Mouse (Mus musculus) megakaryocyte-erythroid progenitor cell, adult 5-6 weeks (primary cell): ENCODE data around the gene Zfp184. TPM values are rescaled to one million over a fixed set of nuclear protein-coding genes. Genes with fewer than 3 reads are reported as not detected.

ENCODE experiments used
- ATAC-seq: replicated peaks from 2 replicates; pipeline ENCODE4 v1.8.0; 2016; ENCODE audit warnings: mild to moderate bottlenecking, inconsistent platforms; ENCODE audit not compliant: severe bottlenecking, poor library complexity, low FRiP score, low TSS enrichment
- total RNA-seq, 2 experiments: library from RNA; stranded (forward) in 1 of 2; stranded (reverse) in 1 of 2; fragments of 200-1000, 215-1000 nt in 1 of 2; fragments of >200 nt in 1 of 2; fragmentation: Nextera tagmentation in 1 of 2; gene quantifications; 2 replicates each; pipeline ENCODE4 v1.2.3; 2014 to 2017

Zfp184 gene
- total RNA-seq, 2 experiments from 2014 or later = 2.5 to 3.1 TPM

- no peak for ATAC-seq
Measured at GRCm38 (mm10) chr13:21919836-21920431, 25.0 kb upstream of the Zfp184 start.

- no peak for ATAC-seq
Measured at GRCm38 (mm10) chr13:21920681-21921233, 24.1 kb upstream of the Zfp184 start.

DNA sequence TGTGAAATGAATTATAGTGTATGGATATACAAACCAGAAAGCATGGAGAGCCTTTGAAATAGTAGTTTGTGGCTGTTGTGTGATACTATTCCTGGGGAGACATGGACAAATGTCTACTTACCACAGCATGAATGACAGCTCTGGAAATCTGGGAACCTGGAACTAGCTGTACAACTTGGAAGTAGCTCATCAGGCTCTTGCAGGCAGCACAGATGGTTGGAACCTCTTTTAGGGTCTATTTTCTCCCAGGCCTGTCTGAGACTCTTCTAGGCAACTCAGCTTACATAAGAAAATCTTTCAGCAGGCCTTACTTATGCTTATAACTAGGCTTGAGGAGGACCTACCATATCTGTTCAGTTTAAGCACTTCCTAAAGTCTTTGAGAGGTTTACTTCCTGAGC, 21.5 kb upstream of the Zfp184 start:
- ATAC-seq = no peak

- ATAC-seq = 0 out of 2 replicates have a peak, but pooled peaks have one; percentile 43
Measured at GRCm38 (mm10) chr13:21924734-21925335, 20.1 kb upstream of the Zfp184 start.

DNA sequence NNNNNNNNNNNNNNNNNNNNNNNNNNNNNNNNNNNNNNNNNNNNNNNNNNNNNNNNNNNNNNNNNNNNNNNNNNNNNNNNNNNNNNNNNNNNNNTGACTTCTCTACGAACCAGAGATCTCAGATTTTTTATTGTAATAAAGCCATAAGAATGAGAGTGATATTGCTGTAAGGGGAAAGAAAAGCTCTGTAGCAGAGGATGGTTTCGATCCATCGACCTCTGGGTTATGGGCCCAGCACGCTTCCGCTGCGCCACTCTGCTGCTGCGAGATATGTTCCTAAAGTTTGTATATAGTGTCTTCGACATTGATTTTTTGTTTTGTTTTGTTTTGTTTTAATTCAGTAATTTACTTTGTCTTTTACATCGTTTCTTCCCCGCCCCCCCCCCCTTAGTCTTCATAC, 13.9 kb upstream of the Zfp184 start:
- no peak for ATAC-seq

- no peak for ATAC-seq
Measured at GRCm38 (mm10) chr13:21931740-21932139, 13.2 kb upstream of the Zfp184 start.

GRCm38 (mm10) chr13:21933626-21934548, 11.0 kb upstream of the Zfp184 start:
- ATAC-seq = no peak

DNA sequence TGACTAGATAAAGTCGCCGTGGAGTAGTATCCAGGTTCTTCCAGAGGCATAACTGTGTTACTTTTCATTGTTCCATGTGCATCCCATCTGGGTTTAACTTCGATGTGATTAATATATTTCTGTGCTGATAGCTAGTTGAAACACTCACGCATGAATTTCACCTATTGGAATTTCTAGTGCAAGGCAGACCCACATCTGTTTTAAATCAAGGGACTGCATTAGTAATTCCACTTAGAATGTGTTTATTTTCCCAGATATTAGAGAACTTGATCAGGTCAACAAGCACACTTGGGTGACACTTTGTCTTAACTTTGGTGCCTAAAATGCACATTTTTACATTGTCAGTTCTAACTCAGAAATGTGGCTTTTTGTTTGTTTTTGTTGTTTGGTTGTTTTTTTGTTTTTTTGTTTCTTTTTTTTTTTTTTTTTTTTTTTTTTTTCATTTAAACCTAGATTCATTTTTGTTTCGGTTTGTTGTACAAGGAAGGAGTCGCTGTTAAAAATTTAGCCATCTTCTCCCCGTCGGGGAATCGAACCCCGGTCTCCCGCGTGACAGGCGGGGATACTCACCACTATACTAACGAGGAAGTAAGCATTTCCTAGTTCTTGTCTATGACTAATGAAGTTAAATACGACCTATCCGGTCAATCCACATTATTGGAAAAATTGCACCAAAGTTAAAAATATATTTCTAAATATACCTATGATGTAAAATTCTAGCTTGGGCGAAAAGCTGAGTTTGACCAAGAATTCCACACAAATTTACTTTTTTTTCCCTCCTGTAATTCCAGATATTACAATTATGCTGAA, 9.7 kb upstream of the Zfp184 start:
- peak; percentile 35; the same call in 1 of the 2 replicates for ATAC-seq

DNA sequence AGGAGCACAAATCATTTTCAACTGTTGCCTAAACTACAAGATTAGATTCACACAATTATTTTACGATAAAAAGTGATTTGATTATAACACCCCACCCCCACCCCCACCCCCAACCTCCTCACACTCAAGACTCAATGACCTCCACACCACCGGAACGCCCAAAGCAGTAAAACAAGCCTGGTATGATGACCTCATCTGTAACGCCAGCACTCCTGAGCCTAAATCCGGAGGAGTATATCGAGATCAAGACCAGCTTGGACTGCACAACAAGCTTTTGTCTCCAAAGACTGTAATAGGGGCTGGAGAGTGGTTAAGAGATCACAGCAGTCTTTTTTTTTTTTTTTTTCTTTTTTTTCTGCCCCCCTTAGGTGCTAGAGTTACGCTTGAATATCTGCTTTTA, 9.1 kb upstream of the Zfp184 start:
- no peak for ATAC-seq

- ATAC-seq = peak; percentile 34
Measured at GRCm38 (mm10) chr13:21936968-21937367, 7.9 kb upstream of the Zfp184 start.

- peak; percentile 73 for ATAC-seq
Measured at GRCm38 (mm10) chr13:21940213-21940612, 4.7 kb upstream of the Zfp184 start.

DNA sequence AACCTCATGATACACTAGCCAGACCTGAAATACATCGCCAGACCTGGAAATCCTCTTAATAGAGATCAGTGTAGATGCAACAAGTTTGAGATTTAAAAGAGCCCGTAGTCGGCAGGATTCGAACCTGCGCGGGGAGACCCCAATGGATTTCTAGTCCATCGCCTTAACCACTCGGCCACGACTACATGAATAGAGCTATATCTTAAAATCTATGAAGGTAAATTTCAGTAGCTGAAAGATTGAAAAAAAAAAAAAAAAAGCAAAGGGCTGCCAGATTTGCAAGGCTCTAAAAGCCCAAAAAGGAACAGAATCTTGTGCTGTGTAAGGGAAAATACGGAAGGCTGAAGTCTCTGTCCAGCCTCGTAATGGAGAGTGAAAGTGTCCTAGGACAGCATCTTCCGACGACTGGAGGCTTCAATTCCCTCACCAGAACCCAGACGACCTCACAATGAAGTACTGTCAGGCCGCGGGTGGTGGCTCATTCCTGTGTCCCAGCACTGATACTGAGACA, 4.0 kb upstream of the Zfp184 start:
- ATAC-seq = peak; percentile 51

GRCm38 (mm10) chr13:21943644-21944043, 1.2 kb upstream of the Zfp184 start:
- no peak for ATAC-seq

GRCm38 (mm10) chr13:21944592-21944925, 335 bp upstream of the Zfp184 start:
- peak; percentile 46 for ATAC-seq

- ATAC-seq = no peak
Measured at GRCm38 (mm10) chr13:21969269-21969668, 24.4 kb downstream of the Zfp184 start.

DNA sequence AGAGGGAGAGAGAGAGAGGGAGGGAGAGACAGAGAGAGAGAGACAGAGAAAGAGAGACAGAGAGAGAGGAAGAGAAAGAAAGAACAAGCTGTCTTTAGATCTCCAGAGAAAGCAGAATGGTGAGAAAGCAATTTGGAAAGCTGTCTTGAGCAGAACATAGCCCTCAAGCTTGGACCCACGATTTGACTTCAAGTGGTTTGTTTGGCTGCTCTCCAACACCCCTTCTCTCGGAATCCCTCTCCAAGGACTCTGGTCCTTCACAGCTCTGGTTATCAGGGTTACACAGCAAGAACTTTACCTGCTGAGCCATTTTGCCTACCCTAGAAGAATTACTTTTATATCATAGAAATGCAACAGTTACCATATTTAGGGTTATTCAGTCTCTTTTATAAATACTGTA, 24.9 kb downstream of the Zfp184 start:
- no peak for ATAC-seq

- no peak for ATAC-seq
Measured at GRCm38 (mm10) chr13:21971641-21972040, 26.7 kb downstream of the Zfp184 start.

- peak; percentile 90 for ATAC-seq
Measured at GRCm38 (mm10) chr13:21974221-21974725, 29.4 kb downstream of the Zfp184 start.
